Mouse (Mus musculus) heart, postnatal 0 days (tissue): ENCODE results near the gene Itgb2l. TPM values are rescaled to one million over a fixed set of nuclear protein-coding genes. Genes with fewer than 3 reads are reported as not detected.

ENCODE experiments used
- ATAC-seq: fragments of 200-750 bp; cut with Nextera tagmentation; 2 replicates; pipeline ENCODE4 v1.8.0; 2017; ENCODE audit warnings: low read depth, moderate number of reproducible peaks, moderate library complexity; ENCODE audit not compliant: insufficient read depth
- DNase-seq: peaks from one replicate; pipeline ENCODE4 v3.0.0-alpha.2; 2016; ENCODE audit warnings: low spot score
- H3K27ac ChIP-seq: fragments of 300-500 bp; sonication (generic); 2 replicates; pipeline ENCODE4 v1.5.1; 2014; ENCODE audit warnings: low read depth, mild to moderate bottlenecking
- H3K27me3 ChIP-seq: fragments of 300-500 bp; sonication (generic); 2 replicates; pipeline ENCODE4 v1.6.1; 2014; ENCODE audit warnings: low read length, mixed read lengths; ENCODE audit not compliant: control insufficient read depth, insufficient read depth
- H3K36me3 ChIP-seq: fragments of 300-500 bp; sonication (generic); replicated peaks from 2 replicates; pipeline ENCODE4 v1.6.1; 2014; ENCODE audit warnings: low read length, mixed read lengths; ENCODE audit not compliant: control insufficient read depth, insufficient read depth
- H3K4me1 ChIP-seq: fragments of 300-500 bp; sonication (generic); 2 replicates; pipeline ENCODE4 v1.6.1; 2014; ENCODE audit warnings: antibody characterized with exemption; ENCODE audit not compliant: control insufficient read depth, insufficient read depth
- H3K4me2 ChIP-seq: fragments of 300-500 bp; sonication (generic); 2 replicates; pipeline ENCODE4 v1.6.1; 2014; ENCODE audit warnings: low read depth, mild to moderate bottlenecking, low read length, moderate library complexity
- H3K4me3 ChIP-seq: fragments of 300-500 bp; sonication (generic); 2 replicates; pipeline ENCODE4 v1.5.1; 2014; ENCODE audit warnings: low read depth, low read length
- H3K9ac ChIP-seq: fragments of 300-500 bp; sonication (generic); replicated peaks from 2 replicates; pipeline ENCODE4 v1.6.1; 2014; ENCODE audit warnings: low read depth, low read length, mixed read lengths
- H3K9me3 ChIP-seq: fragments of 300-500 bp; sonication (generic); replicated peaks from 2 replicates; pipeline ENCODE4 v1.6.1; 2016; ENCODE audit warnings: low read length; ENCODE audit not compliant: control insufficient read depth
- CTCF ChIP-seq: IDR thresholded peaks from 2 replicates; pipeline ENCODE4 v1.5.1; 2016; ENCODE audit warnings: antibody characterized with exemption, control low read depth, low read depth
- EP300 ChIP-seq: IDR thresholded peaks from 2 replicates; pipeline ENCODE4 v1.6.1; 2016; ENCODE audit warnings: antibody characterized with exemption, low read depth
- WGBS: fragments of 180-500 bp; shearing (Covaris S2); extraction: QIAGEN DNeasy Blood & Tissue Kit; methylation state at CpG from one replicate; pipeline ENCODE4 v1.1.7; 2014; 5-methylcytosine and 5-hydroxymethylcytosine counted together
- polyA plus RNA-seq: library from polyadenylated mRNA; unstranded; fragments of >200 nt; fragmentation: Nextera tagmentation; extraction: Ambion mirVana; gene quantifications from 2 replicates; pipeline ENCODE4 v1.2.1, GENCODE M21; 2015
- total RNA-seq: library from RNA; depleted of rRNA; stranded (reverse); fragments of >200 nt; gene quantifications from 2 replicates; pipeline ENCODE4 v1.2.3, GENCODE M21; 2014; ENCODE audit warnings: low replicate concordance

Gene Itgb2l
- total and polyA plus RNA-seq, 2 experiments from 2014 or later, result not detected

DNA sequence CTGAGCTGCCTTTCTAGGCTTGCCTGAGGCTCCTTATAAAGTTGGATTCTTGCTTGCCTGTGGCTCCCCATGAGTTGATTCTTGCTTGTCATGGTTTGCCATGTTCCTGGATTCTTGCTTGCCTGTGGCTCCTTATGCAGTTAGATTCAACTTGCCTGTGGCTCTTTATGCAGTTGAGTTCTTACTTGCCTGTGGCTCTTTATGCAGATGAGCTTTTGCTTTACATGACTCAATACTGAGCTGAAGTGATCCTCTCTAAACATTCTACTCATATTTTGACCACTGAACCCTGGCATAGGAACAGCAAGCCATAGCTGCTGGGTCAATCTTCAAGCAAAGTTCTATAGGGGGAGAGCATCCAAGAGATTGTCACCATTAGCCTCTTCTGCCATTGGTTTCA, 58.7 kb downstream of the Itgb2l start:
- no peak for ATAC-seq
- no peak overlapping the region for H3K27ac ChIP-seq
- H3K4me1 ChIP-seq, result no peaks in the 10 kb centered on the region
- no peaks in the 10 kb centered on the region for H3K27me3 ChIP-seq
- no peaks in the 10 kb centered on the region for H3K9me3 ChIP-seq
- no peak overlapping the region for H3K4me2 ChIP-seq
- no peak for DNase-seq
- no peak overlapping the region for H3K9ac ChIP-seq
- no peak for TF ChIP-seq CTCF
- TF ChIP-seq EP300, result no peak
- H3K4me3 ChIP-seq, result no peak overlapping the region
- no peaks in the 10 kb centered on the region for H3K36me3 ChIP-seq

DNA sequence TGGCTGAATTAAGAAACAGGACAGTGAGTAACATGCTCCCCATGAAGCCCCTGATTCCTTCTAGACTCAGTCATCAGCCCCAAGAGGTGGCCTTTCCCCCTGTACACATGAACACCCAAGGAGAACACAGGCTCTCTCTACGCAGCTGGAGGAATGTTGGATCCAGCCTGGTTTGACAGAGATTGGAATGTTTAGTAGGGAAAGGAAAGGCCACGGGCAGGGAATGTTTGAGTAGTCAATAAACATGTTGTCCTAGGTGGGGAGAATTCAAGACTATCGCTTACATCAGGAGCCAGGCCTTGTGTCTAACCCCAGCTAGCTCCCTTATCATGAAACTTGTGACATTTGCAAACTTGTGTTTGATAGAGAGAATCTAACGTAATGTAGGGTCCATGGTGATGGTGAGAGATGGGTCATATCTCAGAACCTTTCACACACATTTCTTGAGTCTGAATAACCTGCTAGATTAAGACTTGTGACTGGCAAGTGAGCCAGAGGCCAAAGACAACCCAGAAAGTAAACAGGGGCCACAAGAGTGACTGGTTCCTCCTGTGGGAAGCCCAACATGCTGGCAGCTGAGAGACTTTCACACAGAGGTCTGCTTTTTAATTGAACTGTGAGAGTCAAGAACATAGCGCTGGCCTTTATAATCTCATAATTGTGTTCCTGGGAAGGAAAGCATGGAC, 60.8 kb downstream of the Itgb2l start:
- H3K4me1 ChIP-seq, result no peaks in the 10 kb centered on the region
- TF ChIP-seq EP300 (no peak), CTCF (no peak)
- no peak for ATAC-seq

GRCm38 (mm10) chr16:96381435-96381834, 62.0 kb downstream of the Itgb2l start:
- no peaks in the 10 kb centered on the region for H3K27me3 ChIP-seq
- ATAC-seq (no peak), DNase-seq (no peak)
- no peak overlapping the region for H3K4me3 ChIP-seq
- H3K4me2 ChIP-seq, result no peak overlapping the region
- no peak overlapping the region for H3K9ac ChIP-seq
- TF ChIP-seq EP300, result no peak
- no peak for TF ChIP-seq CTCF
- no peaks in the 10 kb centered on the region for H3K9me3 ChIP-seq
- no peaks in the 10 kb centered on the region for H3K4me1 ChIP-seq
- WGBS, result 90% methylated on average over 12 of the region's 12 CpGs
- H3K36me3 ChIP-seq, result no peaks in the 10 kb centered on the region
- no peak overlapping the region for H3K27ac ChIP-seq

More for the DNA sequence above, 60.8 kb downstream of the Itgb2l start:
- Histone ChIP-seq H3K9me3 (no peaks in the 10 kb centered on the region), H3K4me2 (no peak overlapping the region), H3K4me3 (no peak overlapping the region), H3K27me3 (no peaks in the 10 kb centered on the region), H3K36me3 (no peaks in the 10 kb centered on the region), H3K9ac (no peak overlapping the region), H3K27ac (no peak overlapping the region)
- no peak for DNase-seq
- 75% methylated on average over 5 of the region's 5 CpGs for WGBS

DNA sequence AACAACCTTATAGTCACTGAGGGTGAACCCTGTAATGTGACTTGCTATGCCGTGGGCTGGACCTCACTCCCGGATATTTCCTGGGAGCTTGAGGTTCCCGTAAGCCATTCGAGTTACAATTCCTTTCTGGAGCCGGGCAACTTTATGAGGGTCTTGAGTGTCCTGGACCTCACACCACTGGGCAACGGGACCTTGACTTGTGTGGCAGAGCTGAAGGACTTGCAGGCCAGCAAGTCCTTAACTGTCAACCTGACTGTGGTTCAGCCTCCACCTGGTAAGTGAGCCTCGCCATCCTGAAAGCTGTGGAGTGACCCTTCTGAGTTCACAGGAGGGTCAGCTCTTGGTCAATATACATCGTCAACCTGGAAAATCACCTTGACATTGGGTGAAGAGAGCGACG, 65.3 kb downstream of the Itgb2l start:
- Histone ChIP-seq H3K27me3 (no peaks in the 10 kb centered on the region), H3K27ac (no peak overlapping the region), H3K36me3 (no peaks in the 10 kb centered on the region), H3K4me3 (no peak overlapping the region), H3K4me2 (no peak overlapping the region), H3K4me1 (no peaks in the 10 kb centered on the region), H3K9ac (no peak overlapping the region), H3K9me3 (no peaks in the 10 kb centered on the region)
- TF ChIP-seq CTCF (no peak), EP300 (no peak)
- DNase-seq (no peak), ATAC-seq (no peak)
- WGBS, result 85% methylated on average over 10 of the region's 10 CpGs

DNA sequence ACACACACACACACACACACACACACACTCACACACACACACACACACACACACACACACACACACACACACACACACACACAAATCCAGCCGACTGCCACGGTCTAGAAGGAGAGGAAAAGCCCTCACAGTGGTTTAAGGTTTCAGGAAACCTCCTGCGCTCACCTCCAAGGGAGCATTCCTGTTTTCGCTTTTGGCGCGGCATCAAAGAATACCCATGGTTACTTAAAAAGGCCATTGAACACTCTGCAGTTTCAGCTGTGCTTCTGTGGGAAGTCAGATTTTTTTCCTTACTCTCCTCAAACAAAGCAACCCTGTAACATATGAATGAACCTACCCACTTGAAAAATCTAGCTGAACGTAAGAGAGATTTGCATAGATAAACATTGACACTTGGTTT, 67.1 kb downstream of the Itgb2l start:
- H3K27me3 ChIP-seq, result no peaks in the 10 kb centered on the region
- 26% methylated on average over 7 of the region's 7 CpGs for WGBS
- H3K4me3 ChIP-seq, result no peak overlapping the region
- H3K4me1 ChIP-seq, result no peaks in the 10 kb centered on the region
- no peaks in the 10 kb centered on the region for H3K36me3 ChIP-seq
- TF ChIP-seq EP300 (no peak), CTCF (no peak)
- no peaks in the 10 kb centered on the region for H3K9me3 ChIP-seq
- no peak for ATAC-seq
- no peak overlapping the region for H3K27ac ChIP-seq
- H3K9ac ChIP-seq, result no peak overlapping the region
- H3K4me2 ChIP-seq, result no peak overlapping the region
- DNase-seq, result peak; percentile 13

DNA sequence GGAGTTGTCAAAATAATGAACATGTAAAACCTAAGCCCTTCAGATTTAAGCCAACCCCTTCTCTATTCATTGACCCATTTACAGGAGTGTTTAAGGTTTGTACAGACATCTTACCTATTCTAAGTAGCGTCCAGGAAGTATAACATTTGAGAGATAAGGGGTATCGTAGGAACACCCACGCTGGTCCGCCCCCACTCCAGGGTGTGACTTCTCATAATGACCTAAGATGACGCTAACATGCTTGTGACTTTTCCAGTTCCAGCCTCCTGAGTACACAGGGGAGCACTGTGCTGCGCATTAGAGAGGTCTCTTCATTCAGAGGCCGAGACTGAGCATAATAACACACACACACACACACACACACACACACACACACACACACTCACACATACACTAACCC, 67.9 kb downstream of the Itgb2l start:
- H3K9ac ChIP-seq, result no peak overlapping the region
- no peaks in the 10 kb centered on the region for H3K27me3 ChIP-seq
- no peaks in the 10 kb centered on the region for H3K36me3 ChIP-seq
- no peak for TF ChIP-seq CTCF
- TF ChIP-seq EP300, result no peak
- DNase-seq (no peak), ATAC-seq (no peak)
- no peak overlapping the region for H3K4me3 ChIP-seq
- WGBS, result 77% methylated on average over 7 of the region's 7 CpGs
- H3K4me2 ChIP-seq, result no peak overlapping the region
- no peaks in the 10 kb centered on the region for H3K9me3 ChIP-seq
- H3K27ac ChIP-seq, result no peak overlapping the region
- no peaks in the 10 kb centered on the region for H3K4me1 ChIP-seq
